Mouse (Mus musculus) stomach, embryonic 15.5 days (tissue): Measurements from ENCODE around the gene Fcer1g. TPM values are rescaled to one million over a fixed set of nuclear protein-coding genes. Genes with fewer than 3 reads are reported as not detected.
"Not testable (repeated sequence)": the region's sequence is repeated elsewhere in the genome, so short reads cannot be mapped to it uniquely, and the experiment has no call there.

Experiments
- ATAC-seq: fragments of 200-750 bp; cut with Nextera tagmentation; 2 replicates; pipeline ENCODE4 v1.8.0; 2017; ENCODE audit warnings: low read depth, moderate number of reproducible peaks, moderate TSS enrichment; ENCODE audit not compliant: insufficient read depth, low FRiP score
- H3K27ac ChIP-seq: fragments of 300-500 bp; sonication (generic); 2 replicates; pipeline ENCODE4 v1.5.1; 2015; ENCODE audit warnings: mild to moderate bottlenecking, inconsistent platforms
- H3K27me3 ChIP-seq: fragments of 300-500 bp; sonication (generic); replicated peaks from 2 replicates; pipeline ENCODE4 v1.6.1; 2015; ENCODE audit warnings: inconsistent platforms
- H3K36me3 ChIP-seq: fragments of 300-500 bp; sonication (generic); 2 replicates; pipeline ENCODE4 v1.6.1; 2015; ENCODE audit warnings: inconsistent platforms
- H3K4me1 ChIP-seq: fragments of 300-500 bp; sonication (generic); 2 replicates; pipeline ENCODE4 v1.6.1; 2015; ENCODE audit warnings: inconsistent platforms
- H3K4me2 ChIP-seq: fragments of 300-500 bp; sonication (generic); 2 replicates; pipeline ENCODE4 v1.6.1; 2015; ENCODE audit warnings: mild to moderate bottlenecking, inconsistent platforms
- H3K4me3 ChIP-seq: fragments of 300-500 bp; sonication (generic); replicated peaks from 2 replicates; pipeline ENCODE4 v1.5.1; 2015; ENCODE audit warnings: inconsistent platforms
- H3K9ac ChIP-seq: fragments of 300-500 bp; sonication (generic); 2 replicates; pipeline ENCODE4 v1.6.1; 2015; ENCODE audit warnings: inconsistent platforms
- H3K9me3 ChIP-seq: fragments of 300-500 bp; sonication (generic); 2 replicates; pipeline ENCODE4 v1.6.1; 2016; ENCODE audit warnings: inconsistent platforms
- WGBS: fragments of 180-500 bp; shearing (Covaris S2); methylation state at CpG from one replicate; pipeline ENCODE4 v1.1.7; 2015; 5-methylcytosine and 5-hydroxymethylcytosine counted together
- polyA plus RNA-seq: library from polyadenylated mRNA; unstranded; fragments of >200 nt; fragmentation: Nextera tagmentation; extraction: Ambion mirVana; gene quantifications from 2 replicates; pipeline ENCODE4 v1.2.1, GENCODE M21; 2015

The Fcer1g gene
- polyA plus RNA-seq, 1 experiment from 2014 or later, result 82.0 TPM

DNA sequence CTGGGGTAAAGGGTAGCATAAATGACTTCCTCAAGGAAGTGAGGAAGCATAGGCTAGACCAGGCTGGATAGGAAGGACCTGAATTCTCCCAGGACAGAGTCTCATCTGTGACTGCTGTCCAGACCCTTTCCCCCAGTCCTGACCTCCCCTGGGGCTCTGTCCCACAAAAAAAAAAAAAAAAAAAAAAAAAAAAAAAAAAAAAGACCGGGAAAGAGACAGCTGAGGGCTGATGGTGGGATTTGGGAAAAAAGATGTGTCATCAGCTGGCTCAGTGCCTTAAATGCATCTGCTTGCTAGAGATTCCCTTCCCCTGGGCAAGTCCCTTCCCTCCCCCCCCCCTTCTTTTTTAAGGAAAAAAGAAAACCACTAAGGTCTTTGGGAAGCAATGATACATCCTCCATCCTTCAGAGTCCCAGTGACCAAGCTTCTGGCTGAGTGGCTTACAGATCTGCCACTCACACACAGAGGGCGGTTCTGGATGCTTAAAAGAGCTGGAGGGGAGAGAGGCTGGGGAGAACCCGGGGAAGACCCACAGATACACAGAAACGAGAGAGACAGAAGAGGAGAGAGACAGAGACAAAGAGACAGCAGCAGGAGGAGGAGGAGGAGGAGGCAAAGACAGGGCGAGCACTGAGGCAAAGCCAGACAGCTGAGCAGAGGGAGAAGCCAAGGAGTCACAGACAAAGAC lies 15.9 kb upstream of the Fcer1g start, which contains the start of gene Adamts4:
Gene Adamts4 (plus strand): TSS at position 509 of the 688 bp plus-strand sequence.
- 33% methylated on average over 5 of the region's 5 CpGs for WGBS

DNA sequence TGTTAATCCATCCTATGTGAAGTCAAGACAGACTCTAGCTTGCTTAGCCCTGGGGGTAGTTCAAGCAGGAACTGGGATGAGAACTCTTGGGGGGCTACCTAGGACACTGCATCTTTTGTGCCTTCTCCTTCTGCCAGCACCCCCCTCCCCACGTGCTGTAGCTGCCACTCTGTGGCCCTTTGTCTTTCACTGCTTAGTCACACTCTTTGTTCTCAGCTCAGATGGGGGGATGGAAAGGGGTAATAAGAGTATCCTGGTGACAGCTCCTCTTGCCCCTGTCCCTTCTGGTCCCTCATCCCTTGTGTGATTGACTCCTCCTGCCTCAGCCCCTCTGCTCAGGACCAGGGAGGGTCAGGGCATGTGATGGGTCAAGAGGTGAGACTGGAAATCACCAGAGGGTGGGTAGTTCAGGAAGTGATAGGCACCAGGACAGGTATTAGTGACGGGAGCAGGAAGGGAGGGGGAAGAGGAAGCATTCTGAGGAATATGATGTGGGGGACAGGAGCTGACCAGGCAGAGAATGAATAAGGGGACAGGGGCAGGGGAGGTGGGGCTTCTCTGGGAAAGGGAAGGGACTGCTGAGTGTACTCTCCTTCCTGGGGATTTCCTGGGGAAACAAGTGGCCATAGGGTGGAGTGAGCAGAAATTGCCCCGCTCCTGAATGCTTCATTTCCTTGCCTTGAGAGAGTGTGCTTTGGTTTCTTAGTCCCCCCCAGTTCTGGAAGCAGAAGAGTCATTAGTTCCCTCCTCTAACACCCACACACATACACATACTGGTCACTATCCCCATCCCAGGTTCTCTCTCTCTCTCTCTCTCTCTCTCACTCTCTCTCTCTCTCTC lies 14.4 kb upstream of the Fcer1g start:
- 57% methylated on average over 3 of the region's 3 CpGs for WGBS
- Histone ChIP-seq H3K4me1 (peaks cover 54% of the 10 kb centered on the region), H3K27ac (peak overlapping the region; percentile 92), H3K9ac (no peak overlapping the region), H3K36me3 (peaks cover 6% of the 10 kb centered on the region; the same call in 1 of the 2 replicates), H3K9me3 (no peaks in the 10 kb centered on the region), H3K27me3 (no peaks in the 10 kb centered on the region), H3K4me2 (peak overlapping the region; percentile 63; the same call in 1 of the 2 replicates), H3K4me3 (no peak overlapping the region)
- no peak for ATAC-seq

More for the DNA sequence above, 15.9 kb upstream of the Fcer1g start, which contains the start of gene Adamts4:
- H3K4me2 ChIP-seq, result peak within 1 kb of the TSS; percentile 66
- peaks cover 54% of the 10 kb centered on the region for H3K4me1 ChIP-seq
- H3K9ac ChIP-seq, result peak within 1 kb of the TSS; percentile 32
- no peaks in the 10 kb centered on the region for H3K27me3 ChIP-seq
- peak within 1 kb of the TSS; percentile 78 for H3K27ac ChIP-seq
- peak within 1 kb of the TSS; percentile 35 for H3K4me3 ChIP-seq
- ATAC-seq, result no peak
- no peaks in the 10 kb centered on the region for H3K9me3 ChIP-seq
- H3K36me3 ChIP-seq, result no peaks in the 10 kb centered on the region

DNA sequence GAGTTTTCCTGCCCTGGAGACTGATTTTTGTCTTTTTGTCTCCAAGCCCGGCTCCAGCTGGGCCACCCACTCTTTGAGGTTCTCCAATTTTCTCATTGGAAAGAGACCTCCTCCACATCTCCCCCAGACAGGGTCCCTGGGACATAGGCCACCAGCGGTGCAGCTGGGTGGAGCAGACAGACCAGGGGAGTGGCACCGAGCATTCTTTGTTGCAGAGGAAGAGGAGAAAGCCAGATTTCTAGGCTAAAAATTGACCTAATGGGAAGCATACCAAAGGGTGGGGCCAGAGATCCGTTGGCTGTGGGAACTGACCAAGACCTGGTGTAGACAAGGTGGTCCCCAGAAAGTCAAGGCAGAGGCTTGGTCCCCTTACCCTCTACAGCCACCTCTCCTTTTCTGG lies 13.8 kb upstream of the Fcer1g start:
- Histone ChIP-seq H3K9me3 (no peaks in the 10 kb centered on the region), H3K4me2 (peak overlapping the region; percentile 63), H3K9ac (no peak overlapping the region), H3K27ac (peak overlapping the region; percentile 92), H3K4me1 (peaks cover 53% of the 10 kb centered on the region), H3K4me3 (peak overlapping the region; percentile 72; the same call in 1 of the 2 replicates), H3K27me3 (no peaks in the 10 kb centered on the region), H3K36me3 (peaks cover 11% of the 10 kb centered on the region; the same call in 1 of the 2 replicates)
- WGBS, result 20% methylated on average over 4 of the region's 4 CpGs
- no peak for ATAC-seq

DNA sequence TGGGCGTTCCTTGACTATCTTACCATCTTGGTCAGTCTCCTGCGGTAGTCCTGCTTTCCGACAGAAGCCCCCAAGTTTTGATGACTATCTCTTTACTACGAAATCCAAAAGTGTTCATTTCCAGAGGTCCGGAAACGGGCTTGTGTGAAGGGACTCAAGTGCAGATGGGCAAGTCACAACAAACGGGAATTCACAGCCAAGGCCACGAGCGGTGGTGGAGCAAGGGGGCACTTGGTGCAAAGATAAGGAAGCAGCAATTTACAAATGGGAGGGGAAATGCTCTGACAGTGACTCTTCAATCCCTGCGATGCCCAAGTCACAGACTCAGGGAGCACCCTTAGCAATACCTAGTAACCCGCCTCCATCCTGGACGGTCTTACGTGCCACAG lies 13.3 kb upstream of the Fcer1g start:
- no peak for ATAC-seq
- H3K4me1 ChIP-seq, result peaks cover 49% of the 10 kb centered on the region
- 9% methylated on average over 13 of the region's 13 CpGs for WGBS

DNA sequence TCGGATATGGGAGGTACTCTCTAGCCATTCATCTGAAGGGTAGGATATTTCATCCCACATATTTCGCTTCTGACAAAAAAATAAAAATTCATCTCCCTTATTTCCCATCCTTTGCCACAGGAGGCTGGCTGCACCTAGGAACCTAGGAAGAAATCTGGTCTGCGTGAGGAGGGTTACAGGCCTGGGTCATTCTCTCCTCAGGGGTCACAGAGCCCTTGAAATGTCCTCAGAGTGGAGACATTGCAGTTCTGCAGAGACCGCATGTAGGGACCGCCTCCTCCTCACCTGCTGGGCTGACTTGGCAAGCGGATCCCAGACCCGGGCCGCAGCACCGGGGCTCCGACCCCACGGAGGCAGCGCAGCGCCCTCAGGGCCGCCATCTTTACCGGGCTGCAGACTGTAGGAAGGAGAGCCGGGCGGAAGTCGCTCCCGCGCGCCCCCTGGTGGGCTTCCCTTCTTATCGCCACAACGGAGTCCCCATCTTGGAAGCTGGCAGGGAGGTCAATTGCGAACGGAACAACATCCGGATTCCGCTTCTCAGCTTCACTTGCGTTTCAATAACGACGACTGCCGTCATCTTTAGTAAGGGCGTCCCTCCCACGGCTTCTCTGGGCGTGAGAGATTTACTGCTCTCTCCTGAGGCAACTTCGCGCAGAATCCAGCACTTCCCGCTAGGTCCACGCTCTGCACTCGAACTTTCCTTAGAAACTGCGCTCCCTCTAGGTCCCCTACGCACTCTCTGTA lies 12.7 kb upstream of the Fcer1g start:
- WGBS, result under 1% methylated on average over 41 of the region's 41 CpGs

More for the DNA sequence above, 13.3 kb upstream of the Fcer1g start:
- Histone ChIP-seq H3K27ac (peak overlapping the region; percentile 92), H3K4me2 (peak overlapping the region; percentile 63), H3K9ac (peak overlapping the region; percentile 29; the same call in 1 of the 2 replicates), H3K4me3 (peak overlapping the region; percentile 72), H3K9me3 (no peaks in the 10 kb centered on the region), H3K36me3 (peaks cover 15% of the 10 kb centered on the region; the same call in 1 of the 2 replicates), H3K27me3 (no peaks in the 10 kb centered on the region)

DNA sequence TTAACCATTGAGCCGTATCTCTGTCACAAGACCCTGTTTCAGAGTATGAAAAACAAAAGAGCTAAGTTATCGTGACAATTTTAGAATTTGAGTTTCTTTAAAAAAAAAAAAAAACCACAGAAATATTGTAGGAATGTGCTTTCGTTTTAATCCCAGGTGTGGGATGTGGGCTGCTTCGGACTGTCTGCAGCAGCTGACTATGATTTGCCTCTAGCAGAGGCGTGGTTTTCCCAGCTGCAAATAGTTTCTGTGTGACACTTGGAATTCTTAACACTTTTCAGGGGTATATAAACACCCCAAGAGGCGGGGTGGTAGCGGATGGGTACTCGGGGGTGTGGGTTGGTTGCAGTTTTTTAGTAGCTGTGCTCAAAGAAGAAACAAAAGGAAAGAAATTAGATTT lies 11.2 kb upstream of the Fcer1g start:
- no peak overlapping the region for H3K27ac ChIP-seq
- WGBS, result 81% methylated on average over 8 of the region's 8 CpGs
- H3K9me3 ChIP-seq, result no peaks in the 10 kb centered on the region
- no peaks in the 10 kb centered on the region for H3K27me3 ChIP-seq
- ATAC-seq, result no peak
- peaks cover 32% of the 10 kb centered on the region for H3K4me1 ChIP-seq
- peaks cover 29% of the 10 kb centered on the region for H3K36me3 ChIP-seq
- peak overlapping the region; percentile 79; the same call in 1 of the 2 replicates for H3K4me2 ChIP-seq
- no peak overlapping the region for H3K9ac ChIP-seq
- no peak overlapping the region for H3K4me3 ChIP-seq

More for the DNA sequence above, 12.7 kb upstream of the Fcer1g start:
- H3K27ac ChIP-seq, result peak overlapping the region; percentile 92
- H3K4me3 ChIP-seq, result peak overlapping the region; percentile 72
- peaks cover 45% of the 10 kb centered on the region for H3K4me1 ChIP-seq
- H3K9me3 ChIP-seq, result no peaks in the 10 kb centered on the region
- no peaks in the 10 kb centered on the region for H3K27me3 ChIP-seq
- peaks cover 17% of the 10 kb centered on the region; the same call in 1 of the 2 replicates for H3K36me3 ChIP-seq
- peak overlapping the region; percentile 79 for H3K4me2 ChIP-seq
- ATAC-seq, result peak; percentile 90
- H3K9ac ChIP-seq, result peak overlapping the region; percentile 88

DNA sequence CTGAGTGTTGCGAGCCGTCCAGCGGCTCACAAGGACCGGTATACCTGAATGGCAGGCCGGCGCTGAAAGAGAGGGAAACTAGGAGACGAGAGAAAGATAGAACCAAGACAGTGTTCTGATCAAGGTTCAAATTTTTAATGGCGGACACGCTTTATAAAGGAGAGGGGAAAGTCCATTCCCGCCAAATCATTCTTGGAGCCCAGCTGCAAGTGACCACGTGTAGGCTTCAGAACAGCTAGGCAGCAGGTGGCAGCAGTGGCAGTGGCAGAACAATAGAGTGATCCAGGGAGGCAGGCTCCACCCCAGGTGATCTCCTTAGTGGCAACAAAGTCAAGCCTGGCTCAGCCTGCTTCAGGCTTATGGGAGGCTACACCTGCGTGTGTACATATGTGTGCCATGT lies 7.8 kb upstream of the Fcer1g start:
- not testable (repeated sequence) for H3K9me3 ChIP-seq, H3K9ac ChIP-seq, H3K4me2 ChIP-seq, H3K27me3 ChIP-seq, ATAC-seq, H3K4me3 ChIP-seq, H3K27ac ChIP-seq
- H3K36me3 ChIP-seq, result peaks cover 49% of the 10 kb centered on the region
- H3K4me1 ChIP-seq, result peaks cover 12% of the 10 kb centered on the region; the same call in 1 of the 2 replicates
- 85% methylated on average over 12 of the region's 12 CpGs for WGBS

DNA sequence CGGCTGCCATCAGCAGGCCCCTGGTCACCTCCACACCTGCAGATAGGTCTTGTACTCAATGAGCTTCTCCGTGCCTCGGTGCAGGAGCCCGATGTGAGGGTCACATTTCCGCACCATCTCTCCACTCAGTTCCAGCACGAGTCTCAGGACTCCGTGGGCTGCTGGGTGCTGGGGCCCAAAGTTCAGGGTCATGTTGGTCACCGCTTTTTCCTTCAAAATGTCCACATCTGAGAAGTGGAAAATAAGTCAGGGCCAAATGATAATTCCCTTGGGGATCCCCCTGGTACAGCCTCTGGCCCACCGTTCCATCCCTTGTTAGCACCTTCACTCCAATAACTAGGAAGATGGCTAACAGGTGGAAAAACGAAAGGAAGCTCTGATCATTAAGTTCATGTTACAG lies 6.7 kb upstream of the Fcer1g start:
- Histone ChIP-seq H3K4me3 (no peak overlapping the region), H3K27me3 (no peaks in the 10 kb centered on the region), H3K4me1 (peaks cover 6% of the 10 kb centered on the region; the same call in 1 of the 2 replicates), H3K27ac (no peak overlapping the region), H3K9me3 (no peaks in the 10 kb centered on the region), H3K9ac (no peak overlapping the region), H3K4me2 (no peak overlapping the region), H3K36me3 (peaks cover 57% of the 10 kb centered on the region)
- WGBS, result 89% methylated on average over 10 of the region's 10 CpGs
- ATAC-seq, result no peak

DNA sequence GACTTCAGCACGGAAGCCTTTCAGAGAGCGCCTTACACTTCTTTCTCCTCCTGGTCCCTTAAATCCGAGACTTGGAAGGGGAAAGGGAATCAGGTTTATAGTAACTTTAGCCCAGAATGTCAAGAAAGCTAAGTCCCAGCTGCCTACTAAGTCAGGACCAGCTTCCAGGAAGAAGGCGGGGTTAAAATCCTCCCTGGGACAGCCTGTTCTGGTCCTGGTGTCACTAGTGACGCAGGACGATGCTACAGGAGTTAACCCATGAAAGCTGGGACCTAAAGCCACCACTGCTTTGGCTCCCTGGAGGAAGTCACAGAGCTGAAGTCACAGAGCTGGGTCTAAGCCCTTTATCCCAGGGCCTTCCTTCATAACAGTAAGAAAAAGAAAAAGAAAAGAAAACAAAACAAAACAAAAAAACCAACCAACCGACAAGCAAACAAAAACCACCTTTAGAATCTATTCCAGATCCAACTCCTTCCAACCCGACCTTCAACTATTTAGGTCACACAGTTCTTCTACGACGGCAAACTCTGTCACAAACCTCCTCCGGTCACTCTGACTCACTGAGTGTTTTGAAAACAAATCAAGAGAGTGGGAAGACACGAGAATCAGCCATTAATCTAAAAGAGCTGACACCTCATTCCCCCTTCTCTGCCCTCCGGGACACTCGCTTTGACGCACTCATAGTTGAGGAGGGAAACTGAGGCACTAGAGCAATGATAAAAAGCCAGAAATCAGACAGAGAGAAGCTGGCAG lies 6.0 kb upstream of the Fcer1g start:
- Histone ChIP-seq H3K9ac (no peak overlapping the region), H3K27ac (peak overlapping the region; percentile 33; the same call in 1 of the 2 replicates), H3K4me2 (no peak overlapping the region), H3K9me3 (no peaks in the 10 kb centered on the region), H3K4me1 (no peaks in the 10 kb centered on the region), H3K4me3 (no peak overlapping the region), H3K36me3 (peaks cover 63% of the 10 kb centered on the region), H3K27me3 (no peaks in the 10 kb centered on the region)
- ATAC-seq, result no peak
- 64% methylated on average over 15 of the region's 15 CpGs for WGBS

DNA sequence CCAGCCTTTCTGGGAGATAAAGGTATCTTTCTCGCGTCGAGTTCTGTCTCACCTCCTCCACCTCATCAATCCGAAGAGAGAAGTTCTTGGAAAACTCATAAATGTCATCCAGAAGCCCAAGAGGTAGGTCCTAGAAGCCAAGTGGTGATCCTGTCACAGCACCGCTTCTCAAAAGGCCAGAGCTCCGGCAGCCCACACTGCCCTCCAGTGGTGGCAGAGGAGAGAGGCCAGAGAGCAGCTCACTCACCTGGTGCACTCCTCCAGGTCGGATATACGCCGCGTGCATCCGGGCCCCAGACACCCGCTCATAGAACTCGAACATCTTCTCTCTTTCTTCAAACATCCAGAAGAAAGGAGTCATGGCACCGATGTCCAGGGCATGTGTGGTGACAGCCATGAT lies 4.3 kb upstream of the Fcer1g start:
- WGBS, result 70% methylated on average over 14 of the region's 14 CpGs
- Histone ChIP-seq H3K9me3 (no peaks in the 10 kb centered on the region), H3K4me1 (no peaks in the 10 kb centered on the region), H3K4me3 (no peak overlapping the region), H3K36me3 (peaks cover 70% of the 10 kb centered on the region), H3K27me3 (no peaks in the 10 kb centered on the region), H3K27ac (no peak overlapping the region), H3K4me2 (no peak overlapping the region), H3K9ac (no peak overlapping the region)
- ATAC-seq, result no peak

DNA sequence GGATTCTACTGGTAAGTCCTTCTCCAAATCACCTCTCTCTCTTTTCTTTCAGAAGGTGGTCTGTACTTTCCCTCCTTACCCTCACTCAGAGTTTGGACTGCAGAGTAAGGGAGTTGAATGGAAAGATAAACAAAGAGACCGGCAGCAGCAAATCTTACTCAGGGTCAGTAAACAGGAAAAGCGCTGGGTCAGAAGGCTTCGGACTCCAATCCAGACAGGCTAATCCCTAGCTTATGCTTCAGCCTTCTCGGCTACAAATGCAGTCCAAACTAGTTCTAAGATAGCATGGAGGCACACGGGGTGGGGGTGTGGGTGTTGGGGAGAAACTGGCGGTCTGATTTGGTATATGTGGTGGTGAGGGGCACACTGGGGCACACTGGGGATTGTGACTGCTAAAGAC lies 3.3 kb upstream of the Fcer1g start:
- ATAC-seq, result no peak
- H3K4me3 ChIP-seq, result no peak overlapping the region
- no peak overlapping the region for H3K27ac ChIP-seq
- peaks cover 61% of the 10 kb centered on the region for H3K36me3 ChIP-seq
- 56% methylated on average over 6 of the region's 6 CpGs for WGBS
- H3K4me1 ChIP-seq, result no peaks in the 10 kb centered on the region
- H3K4me2 ChIP-seq, result no peak overlapping the region
- no peaks in the 10 kb centered on the region for H3K9me3 ChIP-seq
- no peak overlapping the region for H3K9ac ChIP-seq
- H3K27me3 ChIP-seq, result no peaks in the 10 kb centered on the region
